Mouse (Mus musculus): ENCODE results near the gene Slitrk1. TPM values are rescaled to one million over a fixed set of nuclear protein-coding genes. Genes with fewer than 3 reads are reported as not detected.

The Slitrk1 gene
- polyA plus RNA-seq, 1 experiment from 2014 or later = 6.6 TPM

DNA sequence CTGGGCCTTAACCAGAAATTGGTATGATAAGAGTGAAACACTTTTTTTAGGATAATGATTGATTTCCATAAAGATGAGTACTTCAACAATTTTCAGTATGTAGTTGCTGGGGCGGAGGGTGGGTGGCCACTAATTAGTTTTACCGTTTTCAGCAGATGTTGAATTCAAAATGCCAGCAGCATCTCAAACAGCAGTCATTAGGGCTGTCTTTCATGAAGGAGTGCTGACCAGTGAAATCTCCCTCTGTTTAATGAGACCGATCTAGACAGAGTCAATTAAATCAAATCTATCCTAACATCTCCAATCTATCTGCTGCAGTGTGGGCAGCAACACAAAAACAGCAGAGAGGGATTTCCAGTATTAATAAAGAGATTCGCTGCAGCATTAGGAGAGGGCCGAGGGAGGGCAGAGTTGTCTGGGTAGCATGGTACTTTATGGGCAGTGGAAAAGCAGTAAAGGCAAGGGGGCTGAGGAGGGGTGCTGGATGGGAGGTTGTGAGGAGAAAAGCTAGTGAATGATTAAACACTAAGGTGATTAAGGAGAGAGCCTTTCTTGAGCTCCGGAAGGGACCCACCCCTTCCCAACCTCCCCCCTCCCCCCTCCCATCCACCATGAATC lies 4.5 kb downstream of the Slitrk1 start:
- H3K27me3 ChIP-seq (ENCODE audit: control insufficient read depth, insufficient read depth, low read length) = peaks cover 2% of the 10 kb centered on the region; the same call in 1 of the 2 replicates
- H3K4me2 ChIP-seq = peak overlapping the region; percentile 34
- no peak overlapping the region for H3K27ac ChIP-seq (ENCODE audit: low read depth, low read length)
- H3K4me1 ChIP-seq (ENCODE audit: control insufficient read depth, insufficient read depth, low read length) = peaks cover 14% of the 10 kb centered on the region; the same call in 1 of the 2 replicates
- peak; percentile 85 for DNase-seq (ENCODE audit: low spot score, missing footprints)
- no peaks in the 10 kb centered on the region for H3K36me3 ChIP-seq (ENCODE audit: control insufficient read depth, insufficient read depth, low read length)
- ATAC-seq (ENCODE audit: low FRiP score) = peak; percentile 26
- H3K4me3 ChIP-seq (ENCODE audit: low read depth, low read length) = no peak overlapping the region
- 10% methylated on average over 6 of the region's 6 CpGs for WGBS
- no peak overlapping the region for H3K9ac ChIP-seq (ENCODE audit: low read length)
- H3K9me3 ChIP-seq (ENCODE audit: control insufficient read depth, low read length) = no peaks in the 10 kb centered on the region

DNA sequence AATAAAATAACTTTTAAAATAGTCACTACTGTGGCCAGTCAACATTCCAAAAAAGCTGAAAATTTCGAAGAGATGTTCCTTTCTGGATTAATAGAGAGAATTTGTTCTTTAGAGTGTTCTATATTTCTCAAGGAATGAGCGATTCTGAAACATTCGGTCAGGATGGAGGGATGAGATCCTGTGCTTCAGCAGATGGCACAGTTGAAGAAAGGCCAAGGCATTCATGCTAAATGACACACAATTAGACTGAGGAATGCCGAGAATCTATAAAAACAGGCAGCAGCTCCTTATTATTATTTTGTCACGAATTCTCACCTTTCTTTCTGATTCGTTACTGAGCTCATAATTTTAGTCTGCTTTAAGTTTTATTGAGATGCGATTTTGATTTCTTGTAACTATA lies 15.4 kb downstream of the Slitrk1 start:
- Histone ChIP-seq H3K4me1 (ENCODE audit: control insufficient read depth, insufficient read depth, low read length) (no peaks in the 10 kb centered on the region), H3K36me3 (ENCODE audit: control insufficient read depth, insufficient read depth, low read length) (no peaks in the 10 kb centered on the region), H3K27me3 (ENCODE audit: control insufficient read depth, insufficient read depth, low read length) (no peaks in the 10 kb centered on the region), H3K27ac (ENCODE audit: low read depth, low read length) (no peak overlapping the region), H3K4me3 (ENCODE audit: low read depth, low read length) (no peak overlapping the region), H3K9ac (ENCODE audit: low read length) (no peak overlapping the region), H3K4me2 (no peak overlapping the region), H3K9me3 (ENCODE audit: control insufficient read depth, low read length) (no peaks in the 10 kb centered on the region)
- no peak for ATAC-seq (ENCODE audit: low FRiP score)
- WGBS = 86% methylated on average over 7 of the region's 7 CpGs
- no peak for DNase-seq (ENCODE audit: low spot score, missing footprints)

DNA sequence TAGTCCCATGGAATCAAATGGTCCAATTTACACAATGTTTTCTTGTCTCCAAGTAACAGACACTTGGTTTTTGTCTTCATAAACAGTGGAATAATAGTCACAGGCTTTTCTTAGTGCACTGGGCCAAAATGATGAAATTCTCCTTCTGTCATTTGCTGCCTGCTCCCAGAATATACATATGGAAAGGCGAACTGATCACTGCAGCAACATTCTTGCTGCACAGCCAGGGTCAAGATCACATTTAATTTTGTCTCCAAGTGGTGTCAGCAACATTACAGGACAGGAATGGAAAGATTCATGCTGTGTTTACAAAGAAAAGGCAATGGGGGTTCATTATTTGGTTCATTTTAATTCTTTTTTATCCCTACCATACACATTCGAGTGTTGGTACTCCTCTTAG lies 18.5 kb downstream of the Slitrk1 start:
- no peaks in the 10 kb centered on the region for H3K27me3 ChIP-seq (ENCODE audit: control insufficient read depth, insufficient read depth, low read length)
- no peaks in the 10 kb centered on the region for H3K36me3 ChIP-seq (ENCODE audit: control insufficient read depth, insufficient read depth, low read length)
- H3K9me3 ChIP-seq (ENCODE audit: control insufficient read depth, low read length) = no peaks in the 10 kb centered on the region
- ATAC-seq (ENCODE audit: low FRiP score) = no peak
- no peak overlapping the region for H3K27ac ChIP-seq (ENCODE audit: low read depth, low read length)
- no peak overlapping the region for H3K4me2 ChIP-seq
- DNase-seq (ENCODE audit: low spot score, missing footprints) = no peak
- no peak overlapping the region for H3K9ac ChIP-seq (ENCODE audit: low read length)
- no peaks in the 10 kb centered on the region for H3K4me1 ChIP-seq (ENCODE audit: control insufficient read depth, insufficient read depth, low read length)
- H3K4me3 ChIP-seq (ENCODE audit: low read depth, low read length) = no peak overlapping the region
- 62% methylated on average over 2 of the region's 2 CpGs for WGBS

DNA sequence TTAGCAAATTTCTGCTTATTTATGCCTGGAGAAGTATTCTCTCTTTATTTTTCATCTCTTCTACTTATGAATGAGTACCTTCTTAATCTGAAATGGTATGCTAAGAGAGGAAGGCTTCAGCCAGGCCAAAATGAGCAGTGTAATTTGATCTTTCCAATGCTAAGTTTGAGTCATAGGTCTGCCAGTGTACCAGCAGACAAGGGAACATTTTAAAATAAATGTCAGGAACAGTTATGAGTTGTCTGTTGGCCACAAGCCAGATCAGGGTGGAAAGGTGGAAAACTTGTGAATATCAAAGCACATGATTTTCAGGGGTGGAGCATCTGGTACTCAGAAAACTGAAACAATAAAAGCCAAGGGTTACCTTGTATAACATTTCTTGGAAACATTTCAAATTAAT lies 46.1 kb downstream of the Slitrk1 start:
- Histone ChIP-seq H3K4me1 (ENCODE audit: control insufficient read depth, insufficient read depth, low read length) (no peaks in the 10 kb centered on the region; the same call in 1 of the 2 replicates), H3K4me2 (no peak overlapping the region), H3K27ac (ENCODE audit: low read depth, low read length) (no peak overlapping the region), H3K27me3 (ENCODE audit: control insufficient read depth, insufficient read depth, low read length) (no peaks in the 10 kb centered on the region), H3K36me3 (ENCODE audit: control insufficient read depth, insufficient read depth, low read length) (no peaks in the 10 kb centered on the region), H3K4me3 (ENCODE audit: low read depth, low read length) (no peak overlapping the region), H3K9ac (ENCODE audit: low read length) (no peak overlapping the region), H3K9me3 (ENCODE audit: control insufficient read depth, low read length) (no peaks in the 10 kb centered on the region)
- DNase-seq (ENCODE audit: low spot score, missing footprints) = no peak
- no peak for ATAC-seq (ENCODE audit: low FRiP score)

DNA sequence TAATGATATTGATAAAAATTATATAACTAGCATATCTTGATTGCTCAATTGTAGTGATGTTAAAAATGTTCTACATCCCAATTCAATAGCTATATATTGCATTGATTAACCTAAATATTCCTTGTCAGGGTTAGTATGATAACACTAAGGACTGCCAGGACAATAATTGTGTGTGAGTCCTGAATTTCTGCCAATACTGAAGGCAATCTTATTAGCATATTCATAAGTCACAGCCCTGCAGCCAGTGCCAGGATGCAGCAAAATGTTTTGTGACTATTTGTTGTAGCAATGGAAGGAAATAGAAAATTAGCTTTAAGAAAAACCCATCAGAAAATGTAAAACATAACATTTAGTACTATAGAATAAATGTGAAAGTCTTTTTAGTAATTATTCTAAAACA lies 49.3 kb downstream of the Slitrk1 start:
- ATAC-seq (ENCODE audit: low FRiP score) = no peak
- no peak for DNase-seq (ENCODE audit: low spot score, missing footprints)
- no peak overlapping the region for H3K27ac ChIP-seq (ENCODE audit: low read depth, low read length)
- no peaks in the 10 kb centered on the region for H3K27me3 ChIP-seq (ENCODE audit: control insufficient read depth, insufficient read depth, low read length)
- no peaks in the 10 kb centered on the region for H3K36me3 ChIP-seq (ENCODE audit: control insufficient read depth, insufficient read depth, low read length)
- no peak overlapping the region for H3K4me2 ChIP-seq
- no peaks in the 10 kb centered on the region for H3K9me3 ChIP-seq (ENCODE audit: control insufficient read depth, low read length)
- no peak overlapping the region for H3K9ac ChIP-seq (ENCODE audit: low read length)
- no peaks in the 10 kb centered on the region for H3K4me1 ChIP-seq (ENCODE audit: control insufficient read depth, insufficient read depth, low read length)
- no peak overlapping the region for H3K4me3 ChIP-seq (ENCODE audit: low read depth, low read length)

DNA sequence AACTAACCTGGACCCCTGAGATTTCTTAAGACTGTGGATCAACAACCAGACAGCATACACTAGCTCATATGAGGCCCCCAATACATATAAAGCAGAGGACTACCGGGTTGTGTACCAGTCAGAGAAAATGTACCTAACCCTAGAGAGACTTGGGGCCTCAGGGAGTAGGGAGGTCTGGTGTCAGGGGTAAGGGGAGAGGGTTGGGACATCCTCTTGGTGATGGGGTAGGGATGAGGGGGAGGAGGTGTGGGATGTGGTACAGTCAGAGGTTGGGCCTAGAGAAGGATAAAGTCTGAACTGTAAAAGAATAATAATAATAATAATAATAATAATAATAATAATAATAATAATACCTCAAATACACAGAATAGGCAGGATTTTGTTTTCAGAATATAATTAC lies 54.6 kb downstream of the Slitrk1 start:
- no peak for DNase-seq (ENCODE audit: low spot score, missing footprints)
- 76% methylated on average over 1 of the region's 1 CpGs for WGBS
- Histone ChIP-seq H3K9ac (ENCODE audit: low read length) (no peak overlapping the region), H3K9me3 (ENCODE audit: control insufficient read depth, low read length) (no peaks in the 10 kb centered on the region), H3K36me3 (ENCODE audit: control insufficient read depth, insufficient read depth, low read length) (no peaks in the 10 kb centered on the region), H3K4me1 (ENCODE audit: control insufficient read depth, insufficient read depth, low read length) (no peaks in the 10 kb centered on the region), H3K4me2 (no peak overlapping the region), H3K27me3 (ENCODE audit: control insufficient read depth, insufficient read depth, low read length) (no peaks in the 10 kb centered on the region), H3K27ac (ENCODE audit: low read depth, low read length) (no peak overlapping the region), H3K4me3 (ENCODE audit: low read depth, low read length) (no peak overlapping the region)
- 0 out of 2 replicates have a peak, but pooled peaks have one; percentile 28 for ATAC-seq (ENCODE audit: low FRiP score)

Data from midbrain, embryonic 11.5 days (tissue).